Mouse (Mus musculus) MEL (cell line): ENCODE measurements around the gene Il31ra. TPM values are rescaled to one million over a fixed set of nuclear protein-coding genes. Genes with fewer than 3 reads are reported as not detected.
A peak's percentile ranks its signal among the peaks of the same experiment; 100 is the strongest.
"Not testable (repeated sequence)": the region's sequence is repeated elsewhere in the genome, so short reads cannot be mapped to it uniquely, and the experiment has no call there.

ENCODE experiments used
- DNase-seq: peaks from one replicate; pipeline ENCODE4 v3.0.0; 2011; ENCODE audit warnings: low read depth, low spot score
- H3K27ac ChIP-seq: 2 replicates; pipeline ENCODE4 v1.5.1; 2012; ENCODE audit warnings: low read depth, mild to moderate bottlenecking, control low read depth, low read length, moderate library complexity; ENCODE audit not compliant: control insufficient read depth
- H3K27me3 ChIP-seq, 2 experiments: fragments of 150-350 bp in 1 of 2; sonication (generic) in 1 of 2; 2 replicates each; pipeline ENCODE4 v1.6.1; 2012; ENCODE audit warnings: low read length in 2 of 2, mild to moderate bottlenecking in 2 of 2, improper control_type of control experiment in 1 of 2, moderate library complexity in 1 of 2; ENCODE audit not compliant: insufficient read depth in 2 of 2, control insufficient read depth in 1 of 2
- H3K36me3 ChIP-seq, 2 experiments: 2 replicates each; pipeline ENCODE4 v1.6.1; 2012 to 2014; ENCODE audit warnings: low read length in 2 of 2, improper control_type of control experiment in 1 of 2, inconsistent platforms in 1 of 2, mild to moderate bottlenecking in 1 of 2; ENCODE audit not compliant: insufficient read depth in 2 of 2, control insufficient read depth in 1 of 2
- H3K4me1 ChIP-seq, 2 experiments: fragments of 150-350 bp in 1 of 2; sonication (generic) in 1 of 2; 2 replicates each; pipeline ENCODE4 v1.6.1; 2012; ENCODE audit warnings: low read length in 2 of 2, improper control_type of control experiment in 1 of 2, mild to moderate bottlenecking in 1 of 2; ENCODE audit not compliant: insufficient read depth in 2 of 2, control insufficient read depth in 1 of 2
- H3K4me3 ChIP-seq, 2 experiments: fragments of 150-350 bp in 1 of 2; sonication (generic) in 1 of 2; 2 replicates each; pipeline ENCODE4 v1.5.1; 2012; ENCODE audit warnings: low read depth in 2 of 2, low read length in 2 of 2, mild to moderate bottlenecking in 2 of 2, moderate library complexity in 2 of 2, control low read depth in 1 of 2, improper control_type of control experiment in 1 of 2; ENCODE audit not compliant: control insufficient read depth in 1 of 2, insufficient read depth in 1 of 2
- H3K79me2 ChIP-seq: 2 replicates; pipeline ENCODE4 v1.6.1; 2012; ENCODE audit warnings: mild to moderate bottlenecking, low read length, moderate library complexity; ENCODE audit not compliant: control insufficient read depth, poor library complexity, insufficient read depth
- H3K9ac ChIP-seq: 2 replicates; pipeline ENCODE4 v1.6.1; 2012; ENCODE audit warnings: low read depth, mild to moderate bottlenecking, control low read depth, low read length, moderate library complexity; ENCODE audit not compliant: control insufficient read depth, poor library complexity, severe bottlenecking
- H3K9me3 ChIP-seq: fragments of 150-350 bp; sonication (generic); replicated peaks from 2 replicates; pipeline ENCODE4 v1.6.1; 2012; ENCODE audit warnings: mild to moderate bottlenecking, low read length, improper control_type of control experiment, moderate library complexity; ENCODE audit not compliant: insufficient read depth
- BHLHE40 ChIP-seq: IDR thresholded peaks from 2 replicates; pipeline ENCODE4 v1.6.1; 2012; ENCODE audit warnings: low read depth, mild to moderate bottlenecking, inconsistent platforms, low read length, improper control_type of control experiment, borderline replicate concordance
- CHD1 ChIP-seq: IDR thresholded peaks from 2 replicates; pipeline ENCODE4 v1.6.1; 2012; ENCODE audit warnings: low read depth, mild to moderate bottlenecking, inconsistent platforms, low read length, improper control_type of control experiment
- CHD2 ChIP-seq: IDR thresholded peaks from 2 replicates; pipeline ENCODE4 v1.6.1; 2011; ENCODE audit warnings: low read length, improper control_type of control experiment
- CTCF ChIP-seq, 3 experiments: IDR thresholded peaks in 2 of 3; conservative IDR thresholded peaks in 1 of 3; 2 replicates each; pipeline ENCODE4 v1.5.1; 2011 to 2012; ENCODE audit warnings: low read length in 3 of 3, low read depth in 2 of 3, mild to moderate bottlenecking in 2 of 3, improper control_type of control experiment in 1 of 3, inconsistent platforms in 1 of 3, mixed read lengths in 1 of 3, moderate library complexity in 1 of 3; ENCODE audit not compliant: control insufficient read depth in 1 of 3, insufficient read depth in 1 of 3, poor library complexity in 1 of 3, severe bottlenecking in 1 of 3
- ELF1 ChIP-seq: IDR thresholded peaks from 2 replicates; pipeline ENCODE4 v1.6.1; 2014; ENCODE audit warnings: low read depth, mild to moderate bottlenecking, inconsistent platforms, low read length, improper control_type of control experiment, moderate library complexity
- EP300 ChIP-seq, 2 experiments: IDR thresholded peaks; 2 replicates each; pipeline ENCODE4 v1.6.1; 2011; ENCODE audit warnings: improper control_type of control experiment in 2 of 2, low read length in 2 of 2, low read depth in 1 of 2, mild to moderate bottlenecking in 1 of 2
- ETS1 ChIP-seq: IDR thresholded peaks from 2 replicates; pipeline ENCODE4 v1.6.1; 2012; ENCODE audit warnings: low read depth, mild to moderate bottlenecking, inconsistent platforms, low read length, improper control_type of control experiment, moderate library complexity
- GATA1 ChIP-seq: IDR thresholded peaks from 2 replicates; pipeline ENCODE4 v1.6.1; 2011; ENCODE audit warnings: low read depth, low read length, improper control_type of control experiment
- HCFC1 ChIP-seq: IDR thresholded peaks from 2 replicates; pipeline ENCODE4 v1.6.1; 2012; ENCODE audit warnings: low read depth, mild to moderate bottlenecking, inconsistent platforms, low read length, improper control_type of control experiment, moderate library complexity
- KAT2A ChIP-seq: conservative IDR thresholded peaks from 2 replicates; pipeline ENCODE4 v1.6.1; 2012; ENCODE audit warnings: low read depth, low read length, improper control_type of control experiment, inconsistent platforms
- MAX ChIP-seq: IDR thresholded peaks from 2 replicates; pipeline ENCODE4 v1.6.1; 2011; ENCODE audit warnings: low read length, improper control_type of control experiment
- MAZ ChIP-seq: IDR thresholded peaks from 2 replicates; pipeline ENCODE4 v1.6.1; 2012; ENCODE audit warnings: low read depth, mild to moderate bottlenecking, inconsistent platforms, low read length, improper control_type of control experiment
- MEF2A ChIP-seq: IDR thresholded peaks from 2 replicates; pipeline ENCODE4 v1.6.1; 2014; ENCODE audit warnings: low read depth, mild to moderate bottlenecking, inconsistent platforms, low read length, improper control_type of control experiment; ENCODE audit not compliant: poor library complexity, insufficient replicate concordance, severe bottlenecking; ENCODE audit errors: extremely low read depth
- MXI1 ChIP-seq: IDR thresholded peaks from 2 replicates; pipeline ENCODE4 v1.6.1; 2011; ENCODE audit warnings: mild to moderate bottlenecking, low read depth, low read length, improper control_type of control experiment
- MYC ChIP-seq: IDR thresholded peaks from 2 replicates; pipeline ENCODE4 v1.6.1; 2011; ENCODE audit warnings: low read depth, mild to moderate bottlenecking, low read length, improper control_type of control experiment, moderate library complexity
- NELFE ChIP-seq: IDR thresholded peaks from 2 replicates; pipeline ENCODE4 v1.6.1; 2011; ENCODE audit warnings: low read depth, low read length, improper control_type of control experiment
- POLR2AphosphoS2 ChIP-seq: IDR thresholded peaks from 2 replicates; pipeline ENCODE4 v1.6.1; 2011; ENCODE audit warnings: low read length, improper control_type of control experiment
- RCOR1 ChIP-seq: IDR thresholded peaks from 2 replicates; pipeline ENCODE4 v1.6.1; 2012; ENCODE audit warnings: low read depth, mild to moderate bottlenecking, inconsistent platforms, low read length, improper control_type of control experiment
- SIN3A ChIP-seq: IDR thresholded peaks from 2 replicates; pipeline ENCODE4 v1.6.1; 2012; ENCODE audit warnings: low read length, improper control_type of control experiment, inconsistent platforms
- TBP ChIP-seq: IDR thresholded peaks from 2 replicates; pipeline ENCODE4 v1.8.0; 2011; ENCODE audit warnings: low read depth, low read length, improper control_type of control experiment
- TCF12 ChIP-seq: IDR thresholded peaks from 2 replicates; pipeline ENCODE4 v1.6.1; 2014; ENCODE audit warnings: low read depth, mild to moderate bottlenecking, inconsistent platforms, low read length, improper control_type of control experiment, moderate library complexity
- USF1 ChIP-seq: IDR thresholded peaks from 2 replicates; pipeline ENCODE4 v1.6.1; 2014; ENCODE audit warnings: low read depth, mild to moderate bottlenecking, inconsistent platforms, low read length, improper control_type of control experiment, moderate library complexity
- USF2 ChIP-seq, 2 experiments: IDR thresholded peaks; 2 replicates each; pipeline ENCODE4 v1.6.1; 2011 to 2012; ENCODE audit warnings: improper control_type of control experiment in 2 of 2, low read length in 2 of 2, borderline replicate concordance in 1 of 2, inconsistent platforms in 1 of 2, low read depth in 1 of 2, mild to moderate bottlenecking in 1 of 2; ENCODE audit not compliant: insufficient read depth in 1 of 2
- ZC3H11A ChIP-seq: IDR thresholded peaks from 2 replicates; pipeline ENCODE4 v1.6.1; 2012; ENCODE audit warnings: low read depth, mild to moderate bottlenecking, inconsistent platforms, low read length, improper control_type of control experiment
- ZKSCAN1 ChIP-seq: IDR thresholded peaks from 2 replicates; pipeline ENCODE4 v1.6.1; 2012; ENCODE audit warnings: low read depth, mild to moderate bottlenecking, inconsistent platforms, low read length, improper control_type of control experiment, moderate library complexity
- ZNF384 ChIP-seq: IDR thresholded peaks from 2 replicates; pipeline ENCODE4 v1.6.1; 2012; ENCODE audit warnings: low read depth, mild to moderate bottlenecking, inconsistent platforms, low read length, improper control_type of control experiment
- polyA plus RNA-seq, 2 experiments: library from polyadenylated mRNA; stranded (reverse) in 1 of 2; unstranded in 1 of 2; fragments of >175 nt in 1 of 2; fragments of >200 nt in 1 of 2; gene quantifications; 2 replicates each; pipeline versions ENCODE4 v1.2.1 to v1.2.4; 2012; ENCODE audit warnings: low replicate concordance in 2 of 2, low read depth in 1 of 2; ENCODE audit not compliant: insufficient read length in 2 of 2, insufficient read depth in 1 of 2, missing spikeins in 1 of 2
- total RNA-seq: library from RNA; depleted of rRNA; stranded (reverse); fragments of 300-350 nt; gene quantifications from 2 replicates; pipeline ENCODE4 v1.2.3, GENCODE M21; 2012; rRNA removed

The Il31ra gene
- total RNA-seq, result 2.1 and 2.2 TPM in 2 replicates
- polyA plus RNA-seq, result 1 to 10 TPM in 1 of 2 experiments, not detected in 1; 2.1 TPM

- not testable (repeated sequence) for H3K27ac ChIP-seq, H3K9me3 ChIP-seq, H3K9ac ChIP-seq, H3K79me2 ChIP-seq, DNase-seq, H3K27me3 ChIP-seq, H3K4me3 ChIP-seq
- H3K36me3 ChIP-seq, result peaks cover 0 to 11% of the 10 kb centered on the region in 2 experiments; a peak in 2 of 4 replicates
- peaks cover 5 to 11% of the 10 kb centered on the region in 2 experiments for H3K4me1 ChIP-seq
Measured at GRCm38 (mm10) chr13:112594260-112594659, at the start of gene Il31ra. Gene Il31ra, minus strand, starts transcription at chr13:112594360.

- no peaks in the 10 kb centered on the region for H3K27me3 ChIP-seq
- peaks cover 0 to 46% of the 10 kb centered on the region in 2 experiments; a peak in 2 of 4 replicates for H3K36me3 ChIP-seq
- H3K9me3 ChIP-seq, result no peaks in the 10 kb centered on the region
- H3K4me3 ChIP-seq, result peak overlapping the region in 1 of 2 experiments; percentile 9; a peak in 2 of 4 replicates
- H3K9ac ChIP-seq, result peak overlapping the region; percentile 33; the same call in 1 of the 2 replicates
- H3K79me2 ChIP-seq, result no peaks in the 10 kb centered on the region
- no peak; the same call in 1 of the 2 replicates for TF ChIP-seq MXI1
- peak; percentile 67; the same call in 1 of the 2 replicates for TF ChIP-seq ELF1
- TF ChIP-seq EP300 (IDR thresholded peaks at IDR 0.05; ENCODE audit: low read depth in 1 of 2, low read length in 2 of 2), result peak; percentile 76 to 82
- peak; percentile 75 for TF ChIP-seq SIN3A
- TF ChIP-seq MEF2A, result no peak
- TF ChIP-seq MAZ, result no peak
- no peak for TF ChIP-seq CHD2
- no peak for TF ChIP-seq POLR2AphosphoS2
- no peak for TF ChIP-seq USF2 (IDR thresholded peaks at IDR 0.05; ENCODE audit: borderline replicate concordance in 1 of 2, insufficient read depth in 1 of 2, low read depth in 1 of 2, low read length in 2 of 2)
- TF ChIP-seq CTCF (IDR thresholded peaks at IDR 0.05 in 2 of 3, conservative IDR thresholded peaks at IDR 0.05 in 1 of 3; ENCODE audit: control insufficient read depth in 1 of 3, insufficient read depth in 1 of 3, low read depth in 2 of 3, low read length in 3 of 3, poor library complexity in 1 of 3, severe bottlenecking in 1 of 3), result no peak
- TF ChIP-seq ZNF384, result 0 out of 2 replicates have a peak, but pooled peaks have one; percentile 12
- TF ChIP-seq GATA1, result peak; percentile 59; the same call in 1 of the 2 replicates
- TF ChIP-seq TBP, result peak; percentile 59; the same call in 1 of the 2 replicates
- 0 out of 2 replicates have a peak, but pooled peaks have one; percentile 5 for TF ChIP-seq ZC3H11A
- no peak; the same call in 1 of the 2 replicates for TF ChIP-seq CHD1
- TF ChIP-seq ETS1, result peak; percentile 88
- peak; percentile 64; the same call in 1 of the 2 replicates for TF ChIP-seq MYC
- TF ChIP-seq BHLHE40, result peak; percentile 62; the same call in 1 of the 2 replicates
- 0 out of 2 replicates have a peak, but pooled peaks have one; percentile 30 for TF ChIP-seq HCFC1
- peak; percentile 72 for TF ChIP-seq MAX
- TF ChIP-seq RCOR1, result peak; percentile 70; the same call in 1 of the 2 replicates
- TF ChIP-seq TCF12, result peak; percentile 60
- peak; percentile 49; the same call in 1 of the 2 replicates for TF ChIP-seq NELFE
- peak; percentile 45; the same call in 1 of the 2 replicates for TF ChIP-seq ZKSCAN1
- 0 out of 2 replicates have a peak, but pooled peaks have one; percentile 39 for TF ChIP-seq KAT2A
- peak; percentile 43; the same call in 1 of the 2 replicates for TF ChIP-seq USF1
- DNase-seq, result peak; percentile 93
- H3K27ac ChIP-seq, result peak overlapping the region; percentile 79
- H3K4me1 ChIP-seq, result peaks cover 24 to 53% of the 10 kb centered on the region in 2 experiments
Measured at GRCm38 (mm10) chr13:112642897-112643296, 48.7 kb upstream of the Il31ra start.
